Mouse (Mus musculus): ENCODE data around the gene Gls.

- no peak for TF ChIP-seq MAX (IDR thresholded peaks at IDR 0.05; ENCODE audit: low read depth)
- TF ChIP-seq POLR2A (IDR thresholded peaks at IDR 0.05; ENCODE audit: insufficient read length, low read depth), result no peak
- no peak for TF ChIP-seq MYOD1 (IDR thresholded peaks at IDR 0.05; ENCODE audit: control insufficient read depth in 1 of 3, insufficient read length in 2 of 3, low read depth in 2 of 3)
- TF ChIP-seq E2F4 (IDR thresholded peaks at IDR 0.05; ENCODE audit: insufficient read depth), result no peak
Measured at GRCm38 (mm10) chr1:52148696-52149095, 84.3 kb downstream of the Gls start.

Measured in myocyte (in vitro differentiated cells).